Mouse (Mus musculus): ENCODE measurements around the gene Ip6k3. TPM values are rescaled to one million over a fixed set of nuclear protein-coding genes. Genes with fewer than 3 reads are reported as not detected.

The Ip6k3 gene
- total and polyA plus RNA-seq, 3 experiments: 0.05 TPM; not detected in 2

DNA sequence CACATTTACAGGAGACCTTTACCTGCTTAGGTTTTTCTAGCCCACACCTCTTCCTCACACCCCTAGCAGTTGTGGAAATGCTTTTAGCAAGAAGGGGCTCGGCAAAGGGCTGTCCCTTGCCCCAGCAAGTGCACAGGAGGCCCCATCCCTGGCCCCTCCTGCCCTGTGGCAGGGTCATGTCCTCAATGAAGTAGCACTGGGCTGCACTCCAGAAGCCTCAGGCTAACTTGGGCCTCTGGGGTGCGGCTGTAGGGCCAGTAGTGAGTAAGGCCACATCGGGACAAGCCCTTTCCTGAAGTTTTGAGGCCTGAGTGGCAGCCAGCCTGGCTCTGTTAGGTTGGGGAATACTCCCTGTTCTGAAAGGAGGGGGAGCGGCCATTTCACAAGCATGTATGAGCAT lies 6.7 kb downstream of the Ip6k3 start:
- no peak for TF ChIP-seq GATA2 (IDR thresholded peaks at IDR 0.05; ENCODE audit: borderline replicate concordance, low read depth, low read length)
- Histone ChIP-seq H3K27me3 (ENCODE audit: insufficient read depth, low read length) (peaks cover 40% of the 10 kb centered on the region), H3K36me3 (replicated peaks) (no peaks in the 10 kb centered on the region), H3K4me1 (ENCODE audit: insufficient read depth, low read depth, low read length) (peaks cover 43% of the 10 kb centered on the region), H3K9me3 (replicated peaks) (no peaks in the 10 kb centered on the region), H3K4me3 (ENCODE audit: low read depth, low read length) (no peak overlapping the region)
- no peak for ATAC-seq (ENCODE audit: extremely low read depth, insufficient number of reproducible peaks, low FRiP score, poor library complexity, severe bottlenecking)
- DNase-seq (ENCODE audit: low spot score): no peak

DNA sequence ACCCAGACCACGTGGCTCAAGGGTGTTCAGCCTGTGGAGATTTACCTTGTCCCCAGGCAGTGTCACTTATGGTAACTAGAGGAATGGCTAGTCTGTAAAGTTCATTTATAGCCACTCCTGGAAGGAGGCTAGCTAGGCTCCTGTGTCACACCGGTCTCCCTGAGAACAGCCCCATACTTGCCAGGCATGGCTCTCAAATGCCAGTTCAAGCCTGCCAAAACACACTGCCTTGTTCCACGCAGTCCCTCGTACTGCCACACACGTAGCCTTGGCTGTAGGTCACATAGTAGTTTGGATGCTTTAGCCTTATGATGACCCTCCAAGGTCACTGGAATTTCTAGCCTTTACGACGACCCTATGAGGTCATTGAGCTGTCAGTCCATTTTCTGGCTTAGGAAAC lies 8.4 kb downstream of the Ip6k3 start:
- peaks cover 35% of the 10 kb centered on the region for H3K4me1 ChIP-seq (ENCODE audit: insufficient read depth, low read depth, low read length)
- H3K36me3 ChIP-seq (replicated peaks): no peaks in the 10 kb centered on the region
- no peak overlapping the region for H3K4me3 ChIP-seq (ENCODE audit: low read depth, low read length)
- ATAC-seq (ENCODE audit: extremely low read depth, insufficient number of reproducible peaks, low FRiP score, poor library complexity, severe bottlenecking) (no peak), DNase-seq (ENCODE audit: low spot score) (no peak)
- peaks cover 38% of the 10 kb centered on the region for H3K27me3 ChIP-seq (ENCODE audit: insufficient read depth, low read length)
- peaks cover 12% of the 10 kb centered on the region for H3K9me3 ChIP-seq (replicated peaks)
- TF ChIP-seq POLR2AphosphoS5 (IDR thresholded peaks at IDR 0.05; ENCODE audit: insufficient replicate concordance, low read depth, low read length) (no peak), TAL1 (conservative IDR thresholded peaks at IDR 0.05; ENCODE audit: low read depth, low read length) (no peak), GATA1 (IDR thresholded peaks at IDR 0.05; ENCODE audit: borderline replicate concordance, low read length) (no peak), CTCF (IDR thresholded peaks at IDR 0.05; ENCODE audit: low read depth, low read length) (no peak), GATA2 (IDR thresholded peaks at IDR 0.05; ENCODE audit: borderline replicate concordance, low read depth, low read length) (no peak)

DNA sequence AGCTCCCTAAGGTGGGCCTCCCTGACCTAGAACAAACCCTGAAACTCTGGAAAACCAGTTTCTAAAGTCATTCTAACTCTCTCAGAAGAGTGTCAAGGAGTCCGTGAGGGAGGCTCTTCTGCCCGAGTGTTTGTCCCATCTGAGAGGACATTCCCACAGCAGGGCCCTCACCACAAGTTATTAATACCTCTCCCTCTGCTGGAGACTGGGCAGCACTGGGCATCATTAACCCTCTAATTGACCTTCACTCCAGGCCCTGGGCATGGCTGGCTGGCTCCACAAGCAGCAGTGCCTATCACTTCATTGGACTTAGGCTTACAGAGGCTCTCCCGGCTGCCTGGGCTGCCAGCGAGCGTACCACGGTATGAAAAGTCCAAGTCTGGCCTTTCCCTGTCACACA lies 9.2 kb downstream of the Ip6k3 start:
- Histone ChIP-seq H3K4me1 (ENCODE audit: insufficient read depth, low read depth, low read length) (peaks cover 42% of the 10 kb centered on the region), H3K27me3 (ENCODE audit: insufficient read depth, low read length) (peaks cover 37% of the 10 kb centered on the region), H3K4me3 (ENCODE audit: low read depth, low read length) (no peak overlapping the region), H3K9me3 (replicated peaks) (peaks cover 19% of the 10 kb centered on the region), H3K36me3 (replicated peaks) (no peaks in the 10 kb centered on the region)
- DNase-seq (ENCODE audit: low spot score): no peak
- ATAC-seq (ENCODE audit: extremely low read depth, insufficient number of reproducible peaks, low FRiP score, poor library complexity, severe bottlenecking): no peak
- TF ChIP-seq POLR2AphosphoS5 (IDR thresholded peaks at IDR 0.05; ENCODE audit: insufficient replicate concordance, low read depth, low read length): no peak
- no peak for TF ChIP-seq GATA1 (IDR thresholded peaks at IDR 0.05; ENCODE audit: borderline replicate concordance, low read length)
- TF ChIP-seq GATA2 (IDR thresholded peaks at IDR 0.05; ENCODE audit: borderline replicate concordance, low read depth, low read length): no peak
- TF ChIP-seq CTCF (IDR thresholded peaks at IDR 0.05; ENCODE audit: low read depth, low read length): no peak
- no peak for TF ChIP-seq TAL1 (conservative IDR thresholded peaks at IDR 0.05; ENCODE audit: low read depth, low read length)

- no peak for TF ChIP-seq POLR2AphosphoS5 (IDR thresholded peaks at IDR 0.05; ENCODE audit: insufficient replicate concordance, low read depth, low read length)
- TF ChIP-seq GATA2 (IDR thresholded peaks at IDR 0.05; ENCODE audit: borderline replicate concordance, low read depth, low read length): no peak
- no peak for TF ChIP-seq CTCF (IDR thresholded peaks at IDR 0.05; ENCODE audit: low read depth, low read length)
- peaks cover 28% of the 10 kb centered on the region for H3K27me3 ChIP-seq (ENCODE audit: insufficient read depth, low read length)
- no peaks in the 10 kb centered on the region for H3K36me3 ChIP-seq (replicated peaks)
- ATAC-seq (ENCODE audit: extremely low read depth, insufficient number of reproducible peaks, low FRiP score, poor library complexity, severe bottlenecking) (no peak), DNase-seq (ENCODE audit: low spot score) (no peak)
- H3K4me3 ChIP-seq (ENCODE audit: low read depth, low read length): no peak overlapping the region
- H3K4me1 ChIP-seq (ENCODE audit: insufficient read depth, low read depth, low read length): peaks cover 65% of the 10 kb centered on the region
- peaks cover 21% of the 10 kb centered on the region for H3K9me3 ChIP-seq (replicated peaks)
These were observed 11.8 kb downstream of the Ip6k3 start for GRCm38 (mm10) chr17:27155752-27156151.

DNA sequence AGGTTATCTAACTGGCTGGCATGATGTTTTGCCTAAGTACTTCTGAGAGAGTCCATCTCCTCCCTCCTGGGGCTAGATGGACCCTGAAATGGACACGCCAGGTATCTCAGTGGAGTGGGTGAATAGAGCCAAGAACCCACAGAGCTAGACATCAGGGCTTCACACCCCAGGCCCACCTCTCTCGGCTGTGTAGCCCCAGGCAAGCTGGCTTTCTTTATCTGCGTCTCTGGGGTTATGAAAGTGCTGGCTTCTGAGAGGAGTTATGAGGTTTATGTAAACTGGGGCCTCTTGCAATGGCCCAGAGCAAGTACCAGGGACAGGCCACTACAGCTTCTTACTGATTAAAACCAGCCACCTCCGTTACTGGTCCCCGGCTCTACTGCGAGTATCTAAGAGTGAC lies 12.7 kb downstream of the Ip6k3 start:
- no peak for ATAC-seq (ENCODE audit: extremely low read depth, insufficient number of reproducible peaks, low FRiP score, poor library complexity, severe bottlenecking)
- peaks cover 21% of the 10 kb centered on the region for H3K9me3 ChIP-seq (replicated peaks)
- H3K4me1 ChIP-seq (ENCODE audit: insufficient read depth, low read depth, low read length): peaks cover 68% of the 10 kb centered on the region
- no peaks in the 10 kb centered on the region for H3K36me3 ChIP-seq (replicated peaks)
- H3K27me3 ChIP-seq (ENCODE audit: insufficient read depth, low read length): peaks cover 21% of the 10 kb centered on the region
- no peak for DNase-seq (ENCODE audit: low spot score)
- TF ChIP-seq GATA1 (IDR thresholded peaks at IDR 0.05; ENCODE audit: borderline replicate concordance, low read length): no peak
- TF ChIP-seq CTCF (IDR thresholded peaks at IDR 0.05; ENCODE audit: low read depth, low read length): no peak
- TF ChIP-seq GATA2 (IDR thresholded peaks at IDR 0.05; ENCODE audit: borderline replicate concordance, low read depth, low read length): no peak
- no peak for TF ChIP-seq TAL1 (conservative IDR thresholded peaks at IDR 0.05; ENCODE audit: low read depth, low read length)
- no peak for TF ChIP-seq POLR2AphosphoS5 (IDR thresholded peaks at IDR 0.05; ENCODE audit: insufficient replicate concordance, low read depth, low read length)
- H3K4me3 ChIP-seq (ENCODE audit: low read depth, low read length): no peak overlapping the region

DNA sequence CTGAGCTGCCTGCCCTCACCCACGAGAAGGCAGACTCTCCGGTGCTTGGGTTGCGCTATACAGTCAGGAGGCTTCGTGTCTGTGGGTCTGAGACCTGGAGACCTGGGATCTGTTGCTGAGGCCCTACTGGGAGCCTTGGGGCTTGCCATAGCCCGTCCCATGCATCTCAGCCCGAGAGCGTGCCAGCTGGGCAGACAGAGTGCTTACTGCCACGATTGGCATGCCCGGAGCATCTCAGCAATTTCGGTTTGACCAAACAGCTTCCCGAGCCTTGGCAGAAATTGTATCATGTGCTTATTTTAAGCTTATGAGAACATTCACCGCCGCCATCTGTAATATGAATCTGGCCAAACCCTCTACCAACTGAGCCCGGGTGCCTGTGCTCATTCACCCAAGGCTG lies 13.3 kb downstream of the Ip6k3 start:
- no peaks in the 10 kb centered on the region for H3K36me3 ChIP-seq (replicated peaks)
- ATAC-seq (ENCODE audit: extremely low read depth, insufficient number of reproducible peaks, low FRiP score, poor library complexity, severe bottlenecking) (no peak), DNase-seq (ENCODE audit: low spot score) (no peak)
- TF ChIP-seq GATA2 (IDR thresholded peaks at IDR 0.05; ENCODE audit: borderline replicate concordance, low read depth, low read length) (no peak), GATA1 (IDR thresholded peaks at IDR 0.05; ENCODE audit: borderline replicate concordance, low read length) (no peak), CTCF (IDR thresholded peaks at IDR 0.05; ENCODE audit: low read depth, low read length) (no peak), POLR2AphosphoS5 (IDR thresholded peaks at IDR 0.05; ENCODE audit: insufficient replicate concordance, low read depth, low read length) (no peak), TAL1 (conservative IDR thresholded peaks at IDR 0.05; ENCODE audit: low read depth, low read length) (no peak)
- H3K4me1 ChIP-seq (ENCODE audit: insufficient read depth, low read depth, low read length): peaks cover 71% of the 10 kb centered on the region
- H3K9me3 ChIP-seq (replicated peaks): peaks cover 21% of the 10 kb centered on the region
- no peak overlapping the region for H3K4me3 ChIP-seq (ENCODE audit: low read depth, low read length)
- H3K27me3 ChIP-seq (ENCODE audit: insufficient read depth, low read length): peaks cover 24% of the 10 kb centered on the region

DNA sequence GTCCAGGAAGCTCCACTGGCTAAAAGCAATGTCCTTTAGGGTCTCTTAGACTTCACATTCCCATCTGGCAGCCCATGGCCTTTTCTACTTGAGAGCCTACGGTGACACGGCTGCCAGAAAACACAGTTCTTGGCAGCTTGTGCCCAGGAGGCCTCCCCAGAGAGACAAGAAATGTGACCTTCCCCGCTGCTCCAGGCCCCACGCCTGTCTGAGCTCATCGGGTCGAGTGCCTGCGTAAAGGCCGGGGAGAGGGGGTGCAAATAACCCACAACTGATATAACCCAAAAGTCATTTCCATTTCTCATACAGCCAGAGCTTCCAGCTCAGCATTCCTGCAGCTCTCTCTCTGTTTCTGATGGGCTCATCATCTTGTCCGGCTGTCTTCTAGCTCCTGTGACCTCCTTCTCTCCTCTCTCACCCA lies 13.8 kb downstream of the Ip6k3 start:
- peaks cover 66% of the 10 kb centered on the region for H3K4me1 ChIP-seq (ENCODE audit: insufficient read depth, low read depth, low read length)
- TF ChIP-seq GATA2 (IDR thresholded peaks at IDR 0.05; ENCODE audit: borderline replicate concordance, low read depth, low read length): no peak
- no peak for TF ChIP-seq TAL1 (conservative IDR thresholded peaks at IDR 0.05; ENCODE audit: low read depth, low read length)
- TF ChIP-seq CTCF (IDR thresholded peaks at IDR 0.05; ENCODE audit: low read depth, low read length): no peak
- no peak for TF ChIP-seq POLR2AphosphoS5 (IDR thresholded peaks at IDR 0.05; ENCODE audit: insufficient replicate concordance, low read depth, low read length)
- no peak for TF ChIP-seq GATA1 (IDR thresholded peaks at IDR 0.05; ENCODE audit: borderline replicate concordance, low read length)
- H3K27me3 ChIP-seq (ENCODE audit: insufficient read depth, low read length): peaks cover 21% of the 10 kb centered on the region

More for the DNA sequence above, 13.8 kb downstream of the Ip6k3 start:
- Histone ChIP-seq H3K9me3 (replicated peaks) (peaks cover 21% of the 10 kb centered on the region), H3K4me3 (ENCODE audit: low read depth, low read length) (no peak overlapping the region), H3K36me3 (replicated peaks) (no peaks in the 10 kb centered on the region)
- DNase-seq (ENCODE audit: low spot score) (no peak), ATAC-seq (ENCODE audit: extremely low read depth, insufficient number of reproducible peaks, low FRiP score, poor library complexity, severe bottlenecking) (no peak)
